Mouse (Mus musculus): ENCODE results near the gene Trank1.

DNA sequence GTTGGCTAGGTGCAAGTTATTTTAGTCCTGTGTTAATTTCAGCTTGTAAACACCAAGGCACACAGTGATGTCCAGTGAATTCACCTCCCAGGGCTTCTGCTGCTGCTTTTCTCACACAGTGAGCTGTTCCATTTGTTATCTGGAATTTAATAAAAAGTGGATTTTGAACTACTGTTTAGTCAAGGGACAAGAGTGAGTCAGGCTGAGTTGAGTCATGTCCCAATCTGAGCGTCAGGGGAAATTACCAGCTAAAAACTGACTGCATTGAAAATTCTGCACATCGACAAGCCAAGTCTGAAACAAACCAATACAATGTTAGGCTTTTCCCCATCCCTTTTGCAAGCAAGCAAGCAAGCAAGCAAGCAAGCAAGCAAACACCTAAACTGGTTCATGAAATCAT lies 13.3 kb downstream of the Trank1 start:
- TF ChIP-seq ZC3H11A (IDR thresholded peaks at IDR 0.05; ENCODE audit: borderline replicate concordance, low read depth, low read length) (no peak), ZNF384 (IDR thresholded peaks at IDR 0.05; ENCODE audit: low read depth, low read length) (no peak)

All from ES-E14 (cell line).